Mouse (Mus musculus) gastrocnemius, adult 18-20 months (tissue): Measurements from ENCODE around the gene Lhfpl4. TPM values are rescaled to one million over a fixed set of nuclear protein-coding genes. Genes with fewer than 3 reads are reported as not detected.

ENCODE experiments used
- DNase-seq: peaks from one replicate; pipeline ENCODE4 v3.0.0; 2021; ENCODE audit warnings: low spot score
- total RNA-seq, 2 experiments: library from RNA; stranded (reverse); gene quantifications; 2 replicates each; pipeline ENCODE4 v1.2.3; 2021

Lhfpl4 gene
- total RNA-seq, 2 experiments from 2014 or later = 0.32 to 0.55 TPM

- DNase-seq = no peak
Measured at GRCm38 (mm10) chr6:113169852-113170251, 25.3 kb downstream of the Lhfpl4 start.

GRCm38 (mm10) chr6:113168316-113168975, 26.7 kb downstream of the Lhfpl4 start:
- DNase-seq = no peak

GRCm38 (mm10) chr6:113166661-113167251, 28.4 kb downstream of the Lhfpl4 start:
- DNase-seq = peak; percentile 67

- DNase-seq = no peak
Measured at GRCm38 (mm10) chr6:113163513-113163912, 31.7 kb downstream of the Lhfpl4 start.

- DNase-seq = no peak
Measured at GRCm38 (mm10) chr6:113161982-113162381, 33.2 kb downstream of the Lhfpl4 start.

- no peak for DNase-seq
Measured at GRCm38 (mm10) chr6:113160106-113160505, 35.1 kb downstream of the Lhfpl4 start.

GRCm38 (mm10) chr6:113156064-113156463, 39.1 kb downstream of the Lhfpl4 start:
- no peak for DNase-seq

- DNase-seq = no peak
Measured at GRCm38 (mm10) chr6:113154886-113155285, 40.3 kb downstream of the Lhfpl4 start.

GRCm38 (mm10) chr6:113154071-113154470, 41.1 kb downstream of the Lhfpl4 start:
- no peak for DNase-seq

GRCm38 (mm10) chr6:113145249-113145648, 49.9 kb downstream of the Lhfpl4 start:
- no peak for DNase-seq

GRCm38 (mm10) chr6:113144764-113145163, 50.4 kb downstream of the Lhfpl4 start:
- DNase-seq = no peak

GRCm38 (mm10) chr6:113141389-113142094, 53.6 kb downstream of the Lhfpl4 start:
- DNase-seq = no peak

- no peak for DNase-seq
Measured at GRCm38 (mm10) chr6:113133360-113133759, 61.8 kb downstream of the Lhfpl4 start.

- no peak for DNase-seq
Measured at GRCm38 (mm10) chr6:113120806-113121205, 74.4 kb downstream of the Lhfpl4 start.

Other genes starting within 250 kb of the Lhfpl4 start
- gene Srgap3, start 248.1 kb downstream of the Lhfpl4 start, total RNA-seq = 1 to 10 TPM in 1 of 2 experiments, under 1 TPM in 1; 0.71 to 1.1 TPM
- 10 to 100 TPM; 14.2 to 14.5 TPM for gene Thumpd3, start 149.2 kb downstream of the Lhfpl4 start, total RNA-seq
- 10 to 100 TPM; 22.0 to 23.4 TPM for gene Setd5, start 118.0 kb downstream of the Lhfpl4 start, total RNA-seq
- gene Mtmr14, start 42.5 kb upstream of the Lhfpl4 start, total RNA-seq = 10 to 100 TPM; 12.5 to 14.2 TPM
- under 1 TPM in 1 of 2 experiments, not detected in 1; 0.26 TPM for gene Cpne9, start 86.9 kb upstream of the Lhfpl4 start, total RNA-seq
- 1 to 10 TPM; 9.7 to 9.8 TPM for gene Brpf1, start 111.8 kb upstream of the Lhfpl4 start, total RNA-seq
- gene Ogg1, start 131.6 kb upstream of the Lhfpl4 start, total RNA-seq = 1 to 10 TPM; 5.6 to 5.8 TPM
- 10 to 100 TPM; 39.0 to 42.9 TPM for gene Camk1, start 148.6 kb upstream of the Lhfpl4 start, total RNA-seq
- 10 to 100 TPM; 14.6 to 15.3 TPM for gene Tada3, start 182.5 kb upstream of the Lhfpl4 start, total RNA-seq
- gene Arpc4, start 182.7 kb upstream of the Lhfpl4 start, total RNA-seq = 10 to 100 TPM; 50.8 to 52.6 TPM
- under 1 TPM; 0.52 to 0.82 TPM for gene Ttll3, start 193.9 kb upstream of the Lhfpl4 start, total RNA-seq
- 10 to 100 TPM in 1 of 2 experiments, 1 to 10 TPM in 1; 9.2 to 11.1 TPM for gene Rpusd3, start 224.0 kb upstream of the Lhfpl4 start, total RNA-seq
- 10 to 100 TPM in 1 of 2 experiments, 1 to 10 TPM in 1; 9.9 to 17.2 TPM for gene Cidec, start 240.4 kb upstream of the Lhfpl4 start, total RNA-seq
- 10 to 100 TPM; 28.2 to 28.9 TPM for gene Jagn1, start 247.2 kb upstream of the Lhfpl4 start, total RNA-seq